Mouse (Mus musculus) lung, embryonic 15.5 days (tissue): ENCODE measurements around the gene Renbp. TPM values are rescaled to one million over a fixed set of nuclear protein-coding genes. Genes with fewer than 3 reads are reported as not detected.

ENCODE experiments used
- ATAC-seq: fragments of 200-750 bp; cut with Nextera tagmentation; 2 replicates; pipeline ENCODE4 v1.8.0; 2017; ENCODE audit warnings: moderate number of reproducible peaks, borderline replicate concordance; ENCODE audit not compliant: low FRiP score, low TSS enrichment; ENCODE audit errors: extremely low read depth
- H3K27ac ChIP-seq: fragments of 300-500 bp; sonication (generic); 2 replicates; pipeline ENCODE4 v1.5.1; 2015; ENCODE audit warnings: moderate library complexity, mild to moderate bottlenecking, inconsistent platforms
- H3K27me3 ChIP-seq: fragments of 300-500 bp; sonication (generic); 2 replicates; pipeline ENCODE4 v1.6.1; 2015; ENCODE audit warnings: inconsistent platforms
- H3K36me3 ChIP-seq: fragments of 300-500 bp; sonication (generic); 2 replicates; pipeline ENCODE4 v1.6.1; 2015; ENCODE audit warnings: inconsistent platforms
- H3K4me1 ChIP-seq: fragments of 300-500 bp; sonication (generic); 2 replicates; pipeline ENCODE4 v1.6.1; 2015; ENCODE audit warnings: inconsistent platforms
- H3K4me2 ChIP-seq: fragments of 300-500 bp; sonication (generic); 2 replicates; pipeline ENCODE4 v1.6.1; 2015; ENCODE audit warnings: inconsistent platforms, mild to moderate bottlenecking, moderate library complexity
- H3K4me3 ChIP-seq: fragments of 300-500 bp; sonication (generic); 2 replicates; pipeline ENCODE4 v1.5.1; 2015; ENCODE audit warnings: mild to moderate bottlenecking, inconsistent platforms
- H3K9ac ChIP-seq: fragments of 300-500 bp; sonication (generic); 2 replicates; pipeline ENCODE4 v1.6.1; 2015; ENCODE audit warnings: inconsistent platforms
- H3K9me3 ChIP-seq: fragments of 300-500 bp; sonication (generic); 2 replicates; pipeline ENCODE4 v1.6.1; 2016; ENCODE audit warnings: inconsistent platforms
- WGBS: fragments of 180-500 bp; shearing (Covaris S2); methylation state at CpG from one replicate; pipeline ENCODE4 v1.1.7; 2015; 5-methylcytosine and 5-hydroxymethylcytosine counted together
- polyA plus RNA-seq: library from polyadenylated mRNA; unstranded; fragments of >200 nt; fragmentation: Nextera tagmentation; extraction: Ambion mirVana; gene quantifications from 2 replicates; pipeline ENCODE4 v1.2.1, GENCODE M21; 2015

Gene Renbp
- polyA plus RNA-seq, 1 experiment from 2014 or later, result 35.1 TPM

DNA sequence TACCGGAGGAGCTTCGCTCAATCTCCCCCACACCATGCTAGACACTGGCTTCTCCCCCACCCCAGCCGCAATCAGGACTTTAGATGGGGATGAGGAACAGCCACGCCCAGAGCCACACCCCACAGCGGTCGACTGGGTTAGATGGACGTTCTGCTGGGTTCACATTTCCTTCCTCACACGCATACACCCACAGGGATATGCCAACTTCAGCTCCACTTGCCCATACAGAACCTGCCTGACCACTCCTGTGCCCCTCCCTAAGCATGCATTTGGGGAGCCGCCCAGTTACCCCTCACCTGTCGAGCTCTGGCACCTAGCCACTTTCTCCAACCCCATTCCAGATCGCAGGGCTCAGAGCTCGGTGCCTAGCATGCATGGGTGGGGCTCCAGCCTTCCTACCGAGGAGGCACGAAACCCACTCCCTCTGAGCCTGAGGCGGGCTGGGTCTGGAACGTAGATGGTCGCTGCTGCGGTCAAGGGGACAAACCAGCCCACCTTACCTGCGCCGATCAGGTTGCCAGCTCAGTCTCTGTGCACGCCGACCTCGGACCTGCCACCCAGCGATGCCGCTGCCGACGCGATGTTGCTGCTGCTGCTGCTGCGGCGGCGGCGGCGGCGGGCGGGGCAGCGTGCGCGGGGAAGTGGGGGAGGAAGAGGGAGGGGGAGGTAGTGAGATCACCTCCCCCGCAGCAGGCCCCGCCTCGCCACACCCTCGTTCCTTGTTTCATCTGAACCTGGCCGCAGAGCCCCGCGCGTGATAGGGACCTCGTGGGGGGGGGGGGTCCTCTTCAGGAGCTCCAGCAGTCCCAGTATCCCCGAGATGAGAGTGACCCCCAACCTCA lies 50.2 kb downstream of the Renbp start:
- Histone ChIP-seq H3K9me3 (no peaks in the 10 kb centered on the region), H3K9ac (peak overlapping the region; percentile 22; the same call in 1 of the 2 replicates), H3K4me1 (no peaks in the 10 kb centered on the region), H3K36me3 (no peaks in the 10 kb centered on the region), H3K27ac (0 out of 2 replicates have a peak overlapping the region, but pooled peaks have one; percentile 41), H3K27me3 (peaks cover 13% of the 10 kb centered on the region; the same call in 1 of the 2 replicates), H3K4me3 (peak overlapping the region; percentile 43), H3K4me2 (peak overlapping the region; percentile 76)
- WGBS, result 18% methylated on average over 37 of the region's 48 CpGs
- ATAC-seq, result peak; percentile 84

DNA sequence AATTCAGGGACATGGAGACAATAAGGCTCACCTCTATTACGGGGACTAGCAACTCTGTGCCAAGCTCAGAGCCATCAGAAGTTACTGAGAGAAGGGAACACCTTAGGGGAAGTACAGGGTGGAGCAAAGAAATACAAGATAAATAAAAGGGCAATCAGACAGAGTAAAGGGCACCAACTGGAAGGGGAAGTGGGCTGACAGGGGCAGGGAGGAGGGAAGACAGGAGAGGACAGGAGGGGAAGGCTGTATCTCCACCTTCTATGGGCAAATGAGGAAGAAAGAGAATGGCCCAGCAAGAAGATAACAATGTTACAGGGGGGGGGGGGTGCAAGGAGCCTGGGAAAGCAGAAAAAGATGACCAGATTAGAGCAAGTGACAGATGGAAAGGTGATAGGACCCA lies 53.6 kb downstream of the Renbp start:
- Histone ChIP-seq H3K4me3 (no peak overlapping the region), H3K27me3 (peaks cover 13% of the 10 kb centered on the region; the same call in 1 of the 2 replicates), H3K27ac (no peak overlapping the region), H3K9me3 (no peaks in the 10 kb centered on the region), H3K4me2 (no peak overlapping the region), H3K4me1 (no peaks in the 10 kb centered on the region), H3K9ac (no peak overlapping the region), H3K36me3 (no peaks in the 10 kb centered on the region)
- ATAC-seq, result no peak
- WGBS, result 69% methylated on average over 1 of the region's 1 CpGs

DNA sequence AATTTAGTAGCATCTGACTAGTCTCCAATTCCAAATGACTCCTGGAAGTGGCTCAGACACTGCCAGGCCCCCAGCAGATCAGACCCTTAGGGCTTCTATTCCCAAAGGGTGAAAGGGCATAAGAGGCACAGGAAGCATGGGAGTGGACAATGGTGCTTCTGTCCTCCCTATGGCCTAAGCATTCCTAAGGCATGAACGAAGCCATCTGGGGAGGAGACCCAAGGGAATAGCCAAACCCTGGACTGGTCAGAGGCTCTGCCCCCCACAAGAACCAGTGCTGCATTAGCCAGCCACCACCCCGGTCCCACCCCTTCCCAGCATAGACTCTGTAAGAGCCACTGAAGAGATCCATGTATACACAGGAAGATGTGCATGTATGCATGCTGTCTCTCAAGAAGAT lies 54.8 kb downstream of the Renbp start:
- 62% methylated on average over 2 of the region's 2 CpGs for WGBS
- no peak overlapping the region for H3K4me3 ChIP-seq
- H3K27ac ChIP-seq, result no peak overlapping the region
- H3K9ac ChIP-seq, result no peak overlapping the region
- ATAC-seq, result no peak
- no peaks in the 10 kb centered on the region for H3K36me3 ChIP-seq
- H3K4me1 ChIP-seq, result no peaks in the 10 kb centered on the region
- no peak overlapping the region for H3K4me2 ChIP-seq
- peaks cover 13% of the 10 kb centered on the region; the same call in 1 of the 2 replicates for H3K27me3 ChIP-seq
- no peaks in the 10 kb centered on the region for H3K9me3 ChIP-seq

Other genes with a start within 250 kb of the Renbp start
- gene Bcap31, start 214.7 kb downstream of the Renbp start, polyA plus RNA-seq, result 287 and 292 TPM in 2 replicates
- gene Abcd1, start 214.3 kb downstream of the Renbp start, polyA plus RNA-seq, result 23.3 and 25.1 TPM in 2 replicates
- gene Plxnb3, start 173.8 kb downstream of the Renbp start, polyA plus RNA-seq, result 0.30 and 0.67 TPM in 2 replicates
- gene Srpk3, start 156.4 kb downstream of the Renbp start, polyA plus RNA-seq, result 3.7 and 5.4 TPM in 2 replicates
- gene Idh3g, start 144.0 kb downstream of the Renbp start, polyA plus RNA-seq, result 225 and 230 TPM in 2 replicates
- gene Ssr4, start 143.8 kb downstream of the Renbp start, polyA plus RNA-seq, result 178 and 183 TPM in 2 replicates
- gene Pdzd4, start 105.9 kb downstream of the Renbp start, polyA plus RNA-seq, result 0.47 and 0.67 TPM in 2 replicates
- 0.13 and 0.14 TPM in 2 replicates for gene Avpr2, start 38.7 kb downstream of the Renbp start, polyA plus RNA-seq
- 2.7 and 2.9 TPM in 2 replicates for gene L1cam, start 34.7 kb downstream of the Renbp start, polyA plus RNA-seq
- 2.0 and 4.3 TPM in 2 replicates for gene Arhgap4, start 9.0 kb downstream of the Renbp start, polyA plus RNA-seq
- 138 and 143 TPM in 2 replicates for gene Naa10, start 8.9 kb downstream of the Renbp start, polyA plus RNA-seq
- gene Hcfc1, start 35.5 kb upstream of the Renbp start, polyA plus RNA-seq, result 52.9 and 56.8 TPM in 2 replicates
- gene Irak1, start 93.1 kb upstream of the Renbp start, polyA plus RNA-seq, result 61.6 and 67.9 TPM in 2 replicates
- not detected in 2 replicates for gene Opn1mw, start 196.6 kb upstream of the Renbp start, polyA plus RNA-seq
- gene Mecp2, start 204.5 kb upstream of the Renbp start, polyA plus RNA-seq, result 13.1 and 15.1 TPM in 2 replicates
- gene Tex28, start 237.0 kb upstream of the Renbp start, polyA plus RNA-seq, result not detected in 2 replicates
- gene Tktl1, start 246.4 kb upstream of the Renbp start, polyA plus RNA-seq, result not detected in 2 replicates